10 mouse cellular contexts compared by ENCODE assay signal in genomic region chr6:71298751-71299150, GRCm38 (mm10). TPM values are rescaled to one million over a fixed set of nuclear protein-coding genes. Genes with fewer than 3 reads are reported as not detected.
DNase-seq lines count a peak whose midpoint lies in the region; ATAC-seq and TF ChIP-seq lines count a peak whose summit lies in the region.
"Had no signal": no experiment of that assay in that cellular context is flagged by ENCODE, and none has a peak within 500 bp of the region (broad histone marks: within the 10 kb centered on the region; RNA-seq: fewer than 3 reads in every experiment).

No protein-coding gene starts in this region.

- peak; percentile 20 for DNase-seq in kidney, adult 2 months
- DNase-seq in CD8-positive naive resting alpha-beta T cell, adult 2 months (ENCODE audit: low read depth in 2 of 2, low spot score in 2 of 2) = peak; percentile 54 to 69
- DNase-seq in adrenal gland, postnatal 14 days = peak; percentile 29
- peak; percentile 25 for DNase-seq in forelimb bud, embryonic 11.5 days (ENCODE audit: low read depth, low spot score)
- DNase-seq in retina, postnatal 7 days (ENCODE audit: low read depth, low spot score) = peak; percentile 17
- no peak for DNase-seq in urinary bladder, adult 2 months (ENCODE audit: low spot score)
- no peak for DNase-seq in frontal cortex, postnatal 25 days (ENCODE audit: low spot score in 2 of 2)

- no peaks in the 10 kb centered on the region for H3K9me3 ChIP-seq in kidney, embryonic 15.5 days (replicated peaks)

- H3K9ac ChIP-seq in kidney, embryonic 15.5 days = no peak overlapping the region

- 51% methylated on average over 3 of the region's 3 CpGs for WGBS in kidney, adult 2 months
- 42% methylated on average over 3 of the region's 3 CpGs for WGBS in kidney, embryonic 15.5 days

- no peaks in the 10 kb centered on the region for H3K4me1 ChIP-seq in kidney, adult 2 months (ENCODE audit: control insufficient read depth, insufficient read depth, low read length)
- no peaks in the 10 kb centered on the region for H3K4me1 ChIP-seq in kidney, embryonic 15.5 days

- no peak overlapping the region for H3K27ac ChIP-seq in kidney, adult 2 months (ENCODE audit: insufficient read depth, low read depth, low read length)
- no peak overlapping the region for H3K27ac ChIP-seq in kidney, embryonic 15.5 days
- H3K27ac ChIP-seq: macrophage had no signal

- peak; percentile 57 for TF ChIP-seq CTCF in kidney, adult 2 months (conservative IDR thresholded peaks at IDR 0.05; ENCODE audit: insufficient read depth, insufficient read length, low read depth, low read length)

- no peak overlapping the region for H3K4me3 ChIP-seq in kidney, adult 2 months (ENCODE audit: insufficient read depth, low read depth, low read length)
- H3K4me3 ChIP-seq in kidney, embryonic 15.5 days (replicated peaks) = no peak overlapping the region

- H3K36me3 ChIP-seq in kidney, adult 2 months (ENCODE audit: control insufficient read depth, insufficient read depth, low read length) = no peaks in the 10 kb centered on the region
- no peaks in the 10 kb centered on the region for H3K36me3 ChIP-seq in kidney, embryonic 15.5 days

- ATAC-seq in kidney, embryonic 15.5 days (replicated peaks; ENCODE audit: low FRiP score) = no peak

- no peak for TF ChIP-seq POLR2A in kidney, adult 2 months (IDR thresholded peaks at IDR 0.05; ENCODE audit: low read depth, low read length)

- no peak overlapping the region for H3K4me2 ChIP-seq in kidney, embryonic 15.5 days

- H3K27me3 ChIP-seq in kidney, adult 2 months (replicated peaks; ENCODE audit: control insufficient read depth, insufficient read depth, low read length) = no peaks in the 10 kb centered on the region
- H3K27me3 ChIP-seq in kidney, embryonic 15.5 days = no peaks in the 10 kb centered on the region

RNA-seq across cellular contexts. Expression of gene Smyd1, which starts 23.3 kb away (rescaled TPM):
- polyA plus RNA-seq in kidney, adult 2 months (2012; rRNA removed) = 0.57 and 2.3 TPM in 2 replicates
- 0.82 and 1.7 TPM in 2 replicates for polyA plus RNA-seq in kidney, embryonic 15.5 days (2015; fragmentation: Nextera tagmentation; extraction: Ambion mirVana)
- total RNA-seq in adrenal gland, postnatal 14 days (2021) = 0.52 and 0.56 TPM in 2 replicates
- 0.22 TPM in 2 replicates for polyA plus RNA-seq in urinary bladder, adult 2 months (2012; rRNA removed)
- polyA plus RNA-seq: macrophage had no signal

RNA-seq across cellular contexts. Expression of gene Cd8b1, which starts 23.8 kb away (rescaled TPM):
- 0.14 and 5.7 TPM in 2 replicates for polyA plus RNA-seq in kidney, adult 2 months (2012; rRNA removed)
- polyA plus RNA-seq in kidney, embryonic 15.5 days (2015; fragmentation: Nextera tagmentation; extraction: Ambion mirVana) = 0.13 TPM in 1 of 2 replicates, not detected in the other
- total RNA-seq in adrenal gland, postnatal 14 days (2021) = 1.1 and 7.5 TPM in 2 replicates
- 0.28 and 0.31 TPM in 2 replicates for polyA plus RNA-seq in urinary bladder, adult 2 months (2012; rRNA removed)
- polyA plus RNA-seq: frontal cortex, adult 2 months had no signal

RNA-seq across cellular contexts. Expression of gene Krcc1, which starts 27.3 kb away (rescaled TPM):
- polyA plus RNA-seq in kidney, adult 2 months (2012; rRNA removed) = 10.8 and 15.2 TPM in 2 replicates
- polyA plus RNA-seq in kidney, embryonic 15.5 days (2015; fragmentation: Nextera tagmentation; extraction: Ambion mirVana) = 54.4 and 56.0 TPM in 2 replicates
- 66.7 and 72.4 TPM in 2 replicates for total RNA-seq in adrenal gland, postnatal 14 days (2021)
- 55.8 and 60.0 TPM in 2 replicates for polyA plus RNA-seq in urinary bladder, adult 2 months (2012; rRNA removed)

Comparison
In these comparisons a context has a peak if more than half of its experiments do, and no peak if none do; other contexts are left out.
1. DNase-seq: peak in kidney, adult 2 months (single experiment), CD8-positive naive resting alpha-beta T cell, adult 2 months (2 of 2), adrenal gland, postnatal 14 days (single experiment), forelimb bud, embryonic 11.5 days (single experiment) and retina, postnatal 7 days (single experiment); none in urinary bladder, adult 2 months (single experiment) and frontal cortex, postnatal 25 days (0 of 2).